Mouse (Mus musculus): ENCODE data around the gene Gpr4.

The Gpr4 gene

DNA sequence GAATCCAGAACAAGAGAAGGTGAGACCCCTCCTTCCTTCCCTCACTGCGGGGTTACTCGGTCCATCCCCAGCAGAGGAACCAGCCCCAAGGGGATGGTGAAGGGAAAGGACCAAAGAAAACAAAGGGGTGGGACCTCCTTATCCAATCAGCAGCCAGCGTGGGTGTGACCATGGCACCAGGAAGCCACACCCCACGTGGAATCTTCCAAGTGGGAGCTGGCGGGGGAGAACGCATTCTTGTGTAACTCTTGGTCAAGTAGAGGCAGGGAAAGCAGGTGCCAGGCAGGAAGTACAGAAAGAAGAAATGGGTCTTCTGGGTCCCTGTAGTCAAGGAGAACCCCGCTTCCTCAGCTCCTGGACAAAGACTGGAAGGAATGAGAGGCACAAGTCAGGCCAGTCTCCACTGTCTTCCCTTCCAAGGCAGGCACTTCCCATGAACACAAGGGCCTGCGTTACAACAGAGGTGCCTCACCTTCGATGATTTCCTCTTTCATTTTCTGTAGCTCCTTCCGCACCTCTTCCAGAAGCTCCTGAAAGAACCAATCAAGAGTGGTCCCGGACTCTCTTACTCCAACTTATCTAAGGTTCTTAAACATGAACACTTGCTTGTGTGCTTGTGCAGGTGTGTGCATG is 45.2 kb downstream of the Gpr4 start:
- DNase-seq (ENCODE audit: extremely low read depth, low read depth), result peak; percentile 68

GRCm38 (mm10) chr7:19258336-19258735 is 46.0 kb downstream of the Gpr4 start:
- no peak for DNase-seq (ENCODE audit: extremely low read depth, low read depth)

DNA sequence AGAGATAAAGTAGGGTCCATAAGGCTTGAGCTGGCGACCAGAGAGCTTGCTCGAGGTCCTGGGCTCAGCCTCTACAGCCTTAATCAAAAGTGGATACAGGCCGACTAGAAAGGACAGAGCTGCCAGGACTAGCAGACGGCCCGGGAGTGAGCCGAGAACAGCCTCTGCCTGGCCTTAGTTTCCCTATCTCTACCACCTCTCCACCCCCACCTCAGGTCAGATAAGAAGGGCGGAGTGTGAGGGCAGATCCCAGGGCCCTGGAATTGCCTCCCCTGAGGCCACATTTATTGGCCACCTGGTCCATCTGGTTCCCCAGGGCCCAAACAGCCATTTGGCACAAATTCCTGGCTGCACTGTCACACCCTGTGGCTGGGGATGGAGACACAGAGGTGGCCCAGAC is 52.8 kb downstream of the Gpr4 start:
- peak; percentile 44 for DNase-seq (ENCODE audit: extremely low read depth, low read depth)

GRCm38 (mm10) chr7:19265928-19266822 is 53.8 kb downstream of the Gpr4 start:
- peak; percentile 93 for DNase-seq (ENCODE audit: extremely low read depth, low read depth)

DNA sequence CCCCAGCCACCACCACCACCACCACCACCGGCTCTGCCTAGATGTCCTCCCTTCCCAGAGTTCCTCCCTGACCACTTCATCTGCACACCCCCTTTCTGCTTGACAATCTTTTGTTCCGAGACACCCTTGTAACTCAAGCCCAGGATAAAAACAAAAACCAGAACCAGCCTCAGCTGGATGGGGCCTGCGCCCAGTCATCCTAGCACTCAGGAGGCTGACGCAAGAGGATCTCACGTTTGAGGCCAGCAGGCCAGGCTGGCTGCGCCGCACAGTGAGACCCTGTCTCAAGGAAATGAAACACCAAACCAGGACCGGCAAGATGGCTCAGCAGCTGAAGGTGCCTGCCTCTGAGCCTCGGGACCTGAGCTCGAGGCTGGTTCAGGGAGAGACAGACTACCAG is 54.7 kb downstream of the Gpr4 start:
- no peak for DNase-seq (ENCODE audit: extremely low read depth, low read depth)

- DNase-seq (ENCODE audit: extremely low read depth, low read depth), result peak; percentile 13
Observed at GRCm38 (mm10) chr7:19268993-19269681, 56.8 kb downstream of the Gpr4 start.

DNA sequence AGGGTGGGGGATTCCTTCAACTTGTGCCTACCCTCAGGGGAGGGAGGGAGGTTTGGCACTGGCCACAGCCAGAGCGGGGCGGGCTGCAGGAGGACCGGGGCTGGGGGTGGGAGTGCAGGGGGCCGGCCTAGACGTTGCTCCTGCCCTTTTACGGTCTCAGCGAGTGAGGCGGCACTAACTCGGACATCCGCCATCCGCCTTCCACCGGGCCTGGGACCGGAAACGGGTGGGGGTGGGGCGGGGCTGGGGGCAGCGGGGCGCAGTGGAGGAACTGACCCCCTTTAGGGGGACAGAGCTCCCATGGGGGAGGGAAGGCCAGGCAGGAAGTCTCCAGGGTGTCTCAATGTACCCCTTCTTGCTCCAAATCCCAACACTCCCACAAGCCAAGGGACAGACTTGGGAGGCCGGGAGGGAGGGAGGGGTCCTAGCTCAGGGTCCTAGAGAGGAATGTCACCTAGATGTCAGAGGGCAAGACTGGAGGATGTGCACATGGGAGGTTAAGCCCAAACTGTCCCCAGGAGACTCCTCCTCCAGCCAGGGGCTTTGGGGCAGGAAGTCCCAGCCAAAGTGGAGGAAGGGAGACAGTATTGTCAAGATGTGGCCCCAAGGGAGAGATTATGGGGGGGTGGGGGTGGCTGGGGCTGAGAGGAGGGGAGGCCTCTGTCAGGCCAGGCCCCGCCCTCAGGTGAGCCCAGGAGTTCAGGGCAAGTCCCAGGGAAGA is 57.5 kb downstream of the Gpr4 start:
- DNase-seq (ENCODE audit: extremely low read depth, low read depth), result peak; percentile 34

- no peak for DNase-seq (ENCODE audit: extremely low read depth, low read depth)
Observed at GRCm38 (mm10) chr7:19270509-19271237, 58.3 kb downstream of the Gpr4 start.

GRCm38 (mm10) chr7:19271238-19272172 is 59.2 kb downstream of the Gpr4 start, which contains the start of gene Vasp:
Vasp (minus strand) TSS chr7:19271817.
- DNase-seq (ENCODE audit: extremely low read depth, low read depth), result peak; percentile 81

- peak; percentile 40 for DNase-seq (ENCODE audit: extremely low read depth, low read depth)
Observed at GRCm38 (mm10) chr7:19272173-19272764, 59.9 kb downstream of the Gpr4 start.
